Comparison of ENCODE assay signal across 1 mouse cellular context in the genomic region with DNA sequence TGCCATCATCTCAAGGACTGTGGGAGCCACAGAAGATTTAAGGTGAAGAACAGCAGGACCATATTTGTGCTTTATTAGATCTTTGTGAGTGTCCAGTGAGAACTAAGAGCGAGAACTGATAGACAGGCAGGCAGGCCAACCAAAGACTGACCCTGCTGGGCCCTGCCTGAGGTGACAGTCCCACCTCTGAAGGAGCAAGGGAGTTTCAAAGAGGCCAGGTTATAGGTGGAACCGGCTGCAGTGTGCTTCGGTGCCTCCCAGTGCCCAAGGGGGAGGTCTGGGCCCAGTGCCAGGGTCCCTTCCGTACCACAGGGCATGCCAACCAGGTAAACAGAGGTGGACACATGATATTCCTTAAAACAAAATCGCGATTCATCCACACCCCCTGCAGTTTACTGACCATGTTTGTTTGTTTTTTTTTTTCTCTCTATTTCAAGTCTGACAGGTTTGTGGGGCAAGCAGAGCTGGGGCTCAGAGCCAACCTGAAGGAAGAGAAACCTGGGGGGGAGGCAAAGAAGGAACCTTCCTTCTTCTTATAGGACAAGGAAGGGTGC.
TF ChIP-seq lines count a peak whose summit lies in the region.

No protein-coding gene starts in this region.

TF ChIP-seq in MEL, 35 proteins besides CTCF, POLR2A, EP300 and RAD21 (continued from another document):
- TF ChIP-seq NRF1 (IDR thresholded peaks at IDR 0.05; ENCODE audit: insufficient read depth, low read depth, low read length, poor library complexity, severe bottlenecking) (no peak), ZKSCAN1 (IDR thresholded peaks at IDR 0.05; ENCODE audit: low read depth, low read length) (no peak)
